Mouse (Mus musculus): ENCODE measurements around the gene Ecpas.

Ecpas gene

GRCm38 (mm10) chr4:58912629-58913335, at the start of gene Ecpas:
Gene Ecpas, minus strand, starts transcription at chr4:58912749.
- DNase-seq (ENCODE audit: low spot score in 2 of 2), result peak; percentile 78 to 85

- no peak for DNase-seq (ENCODE audit: low spot score in 2 of 2)
Observed at GRCm38 (mm10) chr4:58961719-58962118, 49.2 kb upstream of the Ecpas start.

GRCm38 (mm10) chr4:58952630-58953029, 40.1 kb upstream of the Ecpas start:
- DNase-seq (ENCODE audit: low spot score in 2 of 2), result no peak

- DNase-seq (ENCODE audit: low spot score in 2 of 2), result no peak
Observed at GRCm38 (mm10) chr4:58948391-58948790, 35.8 kb upstream of the Ecpas start.

- no peak for DNase-seq (ENCODE audit: low spot score in 2 of 2)
Observed at GRCm38 (mm10) chr4:58944695-58945094, 32.1 kb upstream of the Ecpas start.

GRCm38 (mm10) chr4:58944206-58944553, 31.6 kb upstream of the Ecpas start:
- DNase-seq (ENCODE audit: low spot score in 2 of 2), result no peak

GRCm38 (mm10) chr4:58943420-58944205, 31.1 kb upstream of the Ecpas start, which contains the start of gene Zkscan16:
Gene Zkscan16, plus strand, starts transcription at chr4:58943628.
- DNase-seq (ENCODE audit: low spot score in 2 of 2), result peak; percentile 37 to 61

GRCm38 (mm10) chr4:58942942-58943341, 30.4 kb upstream of the Ecpas start:
- DNase-seq (ENCODE audit: low spot score in 2 of 2), result no peak

- DNase-seq (ENCODE audit: low spot score in 2 of 2), result no peak
Observed at GRCm38 (mm10) chr4:58941638-58942037, 29.1 kb upstream of the Ecpas start.

GRCm38 (mm10) chr4:58935846-58936245, 23.3 kb upstream of the Ecpas start:
- DNase-seq (ENCODE audit: low spot score in 2 of 2), result no peak

GRCm38 (mm10) chr4:58934746-58935476, 22.4 kb upstream of the Ecpas start:
- DNase-seq (ENCODE audit: low spot score in 2 of 2), result peak; percentile 45 to 74

- no peak for DNase-seq (ENCODE audit: low spot score in 2 of 2)
Observed at GRCm38 (mm10) chr4:58934308-58934707, 21.8 kb upstream of the Ecpas start.

GRCm38 (mm10) chr4:58932541-58932940, 20.0 kb upstream of the Ecpas start:
- no peak for DNase-seq (ENCODE audit: low spot score in 2 of 2)

GRCm38 (mm10) chr4:58927661-58928060, 15.1 kb upstream of the Ecpas start:
- no peak for DNase-seq (ENCODE audit: low spot score in 2 of 2)

GRCm38 (mm10) chr4:58926120-58926519, 13.6 kb upstream of the Ecpas start:
- no peak for DNase-seq (ENCODE audit: low spot score in 2 of 2)

GRCm38 (mm10) chr4:58925664-58926063, 13.1 kb upstream of the Ecpas start:
- no peak for DNase-seq (ENCODE audit: low spot score in 2 of 2)

- no peak for DNase-seq (ENCODE audit: low spot score in 2 of 2)
Observed at GRCm38 (mm10) chr4:58923933-58924332, 11.4 kb upstream of the Ecpas start.

GRCm38 (mm10) chr4:58915081-58915826, 2.7 kb upstream of the Ecpas start:
- DNase-seq (ENCODE audit: low spot score in 2 of 2), result no peak

GRCm38 (mm10) chr4:58913336-58914026, 932 bp upstream of the Ecpas start:
- DNase-seq (ENCODE audit: low spot score in 2 of 2), result no peak

GRCm38 (mm10) chr4:58911831-58912628, 519 bp downstream of the Ecpas start:
- peak; percentile 53 to 67 for DNase-seq (ENCODE audit: low spot score in 2 of 2)

Measured in urinary bladder, postnatal 36 days (tissue).